Mouse (Mus musculus) E14TG2a.4 (cell line): ENCODE results near the gene Nr4a3.

Source experiments
- CTCF ChIP-seq: conservative IDR thresholded peaks from 2 replicates; pipeline ENCODE4 v1.5.1; 2014; ENCODE audit warnings: low read length
- POU5F1 ChIP-seq: IDR thresholded peaks from 2 replicates; pipeline ENCODE4 v1.6.1; 2014; ENCODE audit warnings: low read length, borderline replicate concordance

DNA sequence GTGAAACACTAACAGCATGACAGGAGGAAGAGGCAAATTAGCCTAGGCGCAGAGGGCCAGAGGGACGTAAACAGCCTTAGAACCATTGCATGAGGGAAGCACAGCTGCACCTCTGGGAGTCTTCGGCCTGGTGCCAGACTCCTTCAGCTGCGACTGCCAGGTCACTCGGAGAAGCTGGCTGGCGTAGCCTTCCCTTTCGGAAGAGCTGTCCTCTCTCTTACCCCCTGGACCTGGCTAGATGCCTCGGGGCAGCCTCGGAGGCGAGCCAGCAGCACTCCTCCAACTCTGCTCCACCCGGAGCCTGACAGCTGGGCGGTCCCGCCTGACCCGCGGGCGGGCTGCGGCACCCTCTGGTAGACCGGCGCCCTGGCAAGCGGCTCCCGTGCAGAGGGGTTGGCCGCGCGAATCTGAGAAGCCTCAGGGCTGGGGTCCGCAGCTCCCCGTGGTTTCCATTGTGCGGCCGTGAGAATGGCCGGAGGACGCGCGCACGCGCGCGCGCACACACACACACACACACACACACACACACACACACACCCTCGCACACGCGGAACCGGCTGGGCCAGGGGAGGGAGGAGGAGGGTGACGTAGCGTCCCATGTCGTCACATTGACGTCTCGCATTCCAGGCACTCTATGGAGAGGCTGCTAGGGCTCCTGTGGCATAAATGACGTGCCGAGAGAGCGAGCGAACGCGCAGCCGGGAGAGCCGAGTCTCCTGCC is at the start of gene Nr4a3:
- TF ChIP-seq CTCF (no peak), POU5F1 (no peak)
